Mouse (Mus musculus): Measurements from ENCODE around the gene Chka. TPM values are rescaled to one million over a fixed set of nuclear protein-coding genes. Genes with fewer than 3 reads are reported as not detected.

The Chka gene
- total and polyA plus RNA-seq, 3 experiments = 7.6 to 13.0 (median 10.1) TPM

GRCm38 (mm10) chr19:3919928-3920327 is 68.4 kb downstream of the Chka start:
- no peak for TF ChIP-seq ETS1 (conservative IDR thresholded peaks at IDR 0.05; ENCODE audit: low read depth, low read length)
- TF ChIP-seq ZKSCAN1 (IDR thresholded peaks at IDR 0.05; ENCODE audit: borderline replicate concordance, low read depth, low read length) = no peak
- Histone ChIP-seq H3K27me3 (replicated peaks) (no peaks in the 10 kb centered on the region), H3K79me2 (replicated peaks; ENCODE audit: control insufficient read depth, extremely low read depth, insufficient read depth, poor library complexity, severe bottlenecking) (no peaks in the 10 kb centered on the region), H3K9ac (ENCODE audit: insufficient read depth, low read depth) (no peak overlapping the region), H3K9me3 (replicated peaks; ENCODE audit: low read length) (no peaks in the 10 kb centered on the region), H3K4me3 (replicated peaks in 1 of 3; ENCODE audit: low read depth in 2 of 3, low read length in 2 of 3, poor library complexity in 1 of 3) (no peak overlapping the region), H3K4me2 (ENCODE audit: insufficient read depth, low read depth, poor library complexity, severe bottlenecking) (no peak overlapping the region), H3K36me3 (replicated peaks in 1 of 2; ENCODE audit: control insufficient read depth in 1 of 2, insufficient read depth in 1 of 2, low read length in 1 of 2) (peaks cover 0 to 35% of the 10 kb centered on the region in 2 experiments), H3K4me1 (ENCODE audit: control insufficient read depth in 1 of 2, insufficient read depth in 2 of 2) (peaks cover 25 to 48% of the 10 kb centered on the region in 2 experiments), H3K27ac (ENCODE audit: insufficient read depth, low read depth) (no peak overlapping the region)
- DNase-seq (ENCODE audit: extremely low read depth) = no peak
- dilution Hi-C loops (cut with MboI; ENCODE audit: extremely low pct_ligation_motif_present, extremely low pct_unique_long_range_greater_than_20kb, low sequenced_read_pairs) = no loop called here
- in situ Hi-C loops (cut with MboI; ENCODE audit: low pct_ligation_motif_present, low pct_unique_long_range_greater_than_20kb, low sequenced_read_pairs) = no loop called here

- TF ChIP-seq MAX (IDR thresholded peaks at IDR 0.05; ENCODE audit: low read length) (no peak; the same call in 1 of the 2 replicates), RCOR1 (conservative IDR thresholded peaks at IDR 0.05; ENCODE audit: low read depth, low read length) (no peak), PAX5 (IDR thresholded peaks at IDR 0.05; ENCODE audit: low read length) (no peak), KAT2A (IDR thresholded peaks at IDR 0.05; ENCODE audit: insufficient replicate concordance, low read length) (no peak), EP300 (IDR thresholded peaks at IDR 0.05; ENCODE audit: low read length) (peak; percentile 57), CTCF (conservative IDR thresholded peaks at IDR 0.05 in 1 of 2, IDR thresholded peaks at IDR 0.05 in 1 of 2; ENCODE audit: low read depth in 2 of 2, low read length in 2 of 2) (no peak), RAD21 (IDR thresholded peaks at IDR 0.05; ENCODE audit: low read depth, low read length) (peak; percentile 6; the same call in 1 of the 2 replicates), UBTF (IDR thresholded peaks at IDR 0.05; ENCODE audit: low read depth, low read length) (no peak), TBP (conservative IDR thresholded peaks at IDR 0.05; ENCODE audit: low read depth, low read length) (0 out of 2 replicates have a peak, but pooled peaks have one; percentile 38), MAZ (IDR thresholded peaks at IDR 0.05; ENCODE audit: low read depth, low read length) (no peak), IRF4 (IDR thresholded peaks at IDR 0.05; ENCODE audit: low read depth, low read length) (peak; percentile 61), CHD1 (IDR thresholded peaks at IDR 0.05; ENCODE audit: low read depth, low read length) (no peak), ETS1 (conservative IDR thresholded peaks at IDR 0.05; ENCODE audit: low read depth, low read length) (no peak), USF1 (IDR thresholded peaks at IDR 0.05; ENCODE audit: low read depth, low read length) (no peak), ZC3H11A (IDR thresholded peaks at IDR 0.05; ENCODE audit: low read depth, low read length) (no peak), CHD2 (IDR thresholded peaks at IDR 0.05; ENCODE audit: low read length) (no peak), MEF2A (IDR thresholded peaks at IDR 0.05; ENCODE audit: borderline replicate concordance, low read depth, low read length) (peak; percentile 62; the same call in 1 of the 2 replicates), ELF1 (IDR thresholded peaks at IDR 0.05; ENCODE audit: low read depth, low read length) (peak; percentile 61), POLR2A (IDR thresholded peaks at IDR 0.05; ENCODE audit: low read depth, low read length) (peak; percentile 45; the same call in 1 of the 2 replicates), ZMIZ1 (IDR thresholded peaks at IDR 0.05; ENCODE audit: low read depth, low read length) (0 out of 2 replicates have a peak, but pooled peaks have one; percentile 29)
- Histone ChIP-seq H3K79me2 (replicated peaks; ENCODE audit: control insufficient read depth, extremely low read depth, insufficient read depth, poor library complexity, severe bottlenecking) (no peaks in the 10 kb centered on the region), H3K27ac (ENCODE audit: insufficient read depth, low read depth) (peak overlapping the region; percentile 84), H3K9me3 (replicated peaks; ENCODE audit: low read length) (no peaks in the 10 kb centered on the region), H3K27me3 (replicated peaks) (no peaks in the 10 kb centered on the region), H3K4me2 (ENCODE audit: insufficient read depth, low read depth, poor library complexity, severe bottlenecking) (peak overlapping the region; percentile 34; the same call in 1 of the 2 replicates), H3K36me3 (replicated peaks in 1 of 2; ENCODE audit: control insufficient read depth in 1 of 2, insufficient read depth in 1 of 2, low read length in 1 of 2) (peaks cover 0 to 20% of the 10 kb centered on the region in 2 experiments), H3K4me1 (ENCODE audit: control insufficient read depth in 1 of 2, insufficient read depth in 2 of 2) (peaks cover 30 to 59% of the 10 kb centered on the region in 2 experiments), H3K4me3 (replicated peaks in 1 of 3; ENCODE audit: low read depth in 2 of 3, low read length in 2 of 3, poor library complexity in 1 of 3) (peak overlapping the region in 1 of 3 experiments; percentile 1), H3K9ac (ENCODE audit: insufficient read depth, low read depth) (peak overlapping the region; percentile 2; the same call in 1 of the 2 replicates)
- DNase-seq (ENCODE audit: extremely low read depth) = peak; percentile 75
- dilution Hi-C loops (cut with MboI; ENCODE audit: extremely low pct_ligation_motif_present, extremely low pct_unique_long_range_greater_than_20kb, low sequenced_read_pairs) = no loop called here
- in situ Hi-C loops (cut with MboI; ENCODE audit: low pct_ligation_motif_present, low pct_unique_long_range_greater_than_20kb, low sequenced_read_pairs) = no loop called here
Measured at GRCm38 (mm10) chr19:3922661-3923371, 71.2 kb downstream of the Chka start.
